Mouse (Mus musculus): ENCODE data around the gene Vav2.

Vav2 gene

DNA sequence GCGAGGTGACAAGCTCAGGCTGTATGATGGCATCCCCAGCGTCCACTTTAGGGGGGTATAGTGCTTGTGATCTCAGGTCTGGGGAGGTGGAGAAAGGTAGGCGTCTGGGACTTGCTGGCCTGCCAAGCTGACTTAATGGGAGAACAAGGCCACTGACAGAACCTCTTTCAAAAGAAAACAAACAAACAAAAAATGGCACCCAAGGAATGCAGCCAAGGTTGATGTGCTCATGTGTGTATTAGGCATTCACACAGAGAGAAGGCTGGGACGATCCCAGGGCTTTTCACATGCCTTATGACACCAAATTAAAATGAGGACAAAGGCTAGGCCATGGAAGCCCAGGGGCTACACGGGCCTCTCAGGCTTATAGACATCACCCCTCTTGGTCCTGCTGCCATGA lies 116.6 kb downstream of the Vav2 start:
- no peak for TF ChIP-seq POU5F1 (IDR thresholded peaks at IDR 0.05; ENCODE audit: borderline replicate concordance, low read length)
- TF ChIP-seq NANOG (IDR thresholded peaks at IDR 0.05; ENCODE audit: borderline replicate concordance, low read length), result no peak
- TF ChIP-seq CTCF (conservative IDR thresholded peaks at IDR 0.05; ENCODE audit: low read length), result no peak
- Histone ChIP-seq H3K9me3 (ENCODE audit: low read length) (no peaks in the 10 kb centered on the region), H3K36me3 (ENCODE audit: insufficient read depth, low read length) (no peaks in the 10 kb centered on the region), H3K4me1 (replicated peaks; ENCODE audit: low read depth, low read length) (peaks cover 24% of the 10 kb centered on the region), H3K27me3 (ENCODE audit: insufficient read depth, low read length) (no peaks in the 10 kb centered on the region), H3K4me3 (replicated peaks; ENCODE audit: low read length) (no peak overlapping the region)

GRCm38 (mm10) chr2:27306628-27307027 lies 120.2 kb downstream of the Vav2 start:
- Histone ChIP-seq H3K9me3 (ENCODE audit: low read length) (no peaks in the 10 kb centered on the region), H3K36me3 (ENCODE audit: insufficient read depth, low read length) (no peaks in the 10 kb centered on the region), H3K4me1 (replicated peaks; ENCODE audit: low read depth, low read length) (peaks cover 3% of the 10 kb centered on the region; the same call in 1 of the 2 replicates), H3K27me3 (ENCODE audit: insufficient read depth, low read length) (no peaks in the 10 kb centered on the region), H3K4me3 (replicated peaks; ENCODE audit: low read length) (no peak overlapping the region)
- TF ChIP-seq CTCF (conservative IDR thresholded peaks at IDR 0.05; ENCODE audit: low read length) (no peak), NANOG (IDR thresholded peaks at IDR 0.05; ENCODE audit: borderline replicate concordance, low read length) (no peak), POU5F1 (IDR thresholded peaks at IDR 0.05; ENCODE audit: borderline replicate concordance, low read length) (no peak)

DNA sequence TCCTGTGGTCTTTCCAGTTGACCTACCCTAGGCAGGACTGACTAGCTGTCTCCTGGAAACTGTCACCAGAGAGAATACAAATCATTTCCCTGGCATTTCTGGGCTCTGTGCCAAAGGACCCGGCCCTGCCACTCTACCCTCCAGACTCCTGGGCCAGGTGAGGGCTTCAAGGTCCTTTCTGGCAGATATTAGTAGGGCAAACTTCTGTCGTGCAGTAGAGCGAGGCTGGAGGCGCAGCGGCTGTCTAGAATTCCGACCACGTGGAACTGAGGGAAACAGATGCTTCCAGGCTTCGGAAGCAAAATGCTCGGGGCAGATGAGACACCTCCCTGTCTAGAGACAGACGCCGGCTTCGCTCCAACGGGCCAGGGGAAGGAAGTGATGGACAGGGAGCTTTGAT lies 122.1 kb downstream of the Vav2 start:
- Histone ChIP-seq H3K27me3 (ENCODE audit: insufficient read depth, low read length) (no peaks in the 10 kb centered on the region), H3K36me3 (ENCODE audit: insufficient read depth, low read length) (peaks cover 6% of the 10 kb centered on the region; the same call in 1 of the 2 replicates), H3K9me3 (ENCODE audit: low read length) (no peaks in the 10 kb centered on the region), H3K4me1 (replicated peaks; ENCODE audit: low read depth, low read length) (no peaks in the 10 kb centered on the region), H3K4me3 (replicated peaks; ENCODE audit: low read length) (no peak overlapping the region)
- no peak for TF ChIP-seq POU5F1 (IDR thresholded peaks at IDR 0.05; ENCODE audit: borderline replicate concordance, low read length)
- TF ChIP-seq CTCF (conservative IDR thresholded peaks at IDR 0.05; ENCODE audit: low read length), result no peak
- TF ChIP-seq NANOG (IDR thresholded peaks at IDR 0.05; ENCODE audit: borderline replicate concordance, low read length), result no peak

DNA sequence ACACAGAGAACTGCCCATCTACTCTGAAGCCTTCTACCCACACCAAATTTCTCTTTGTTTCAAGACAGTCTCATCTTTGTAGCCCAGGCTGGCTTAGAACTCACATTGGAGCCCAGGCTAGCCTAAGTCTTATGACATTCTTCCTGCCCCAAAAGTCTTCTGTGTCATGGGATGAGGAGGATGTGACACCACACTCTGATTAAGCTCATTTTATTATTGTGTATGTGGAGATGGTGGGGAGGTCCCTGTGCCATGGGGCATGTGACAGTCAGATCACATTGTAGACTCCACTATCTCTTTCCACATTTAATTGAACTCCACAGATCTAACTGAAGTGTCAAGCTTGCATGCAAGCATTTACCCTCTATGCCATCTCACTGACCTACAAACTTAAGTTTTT lies 122.8 kb downstream of the Vav2 start:
- H3K9me3 ChIP-seq (ENCODE audit: low read length), result no peaks in the 10 kb centered on the region
- H3K4me1 ChIP-seq (replicated peaks; ENCODE audit: low read depth, low read length), result no peaks in the 10 kb centered on the region
- peaks cover 13% of the 10 kb centered on the region for H3K36me3 ChIP-seq (ENCODE audit: insufficient read depth, low read length)
- no peak for TF ChIP-seq CTCF (conservative IDR thresholded peaks at IDR 0.05; ENCODE audit: low read length)
- no peak for TF ChIP-seq POU5F1 (IDR thresholded peaks at IDR 0.05; ENCODE audit: borderline replicate concordance, low read length)
- no peak for TF ChIP-seq NANOG (IDR thresholded peaks at IDR 0.05; ENCODE audit: borderline replicate concordance, low read length)
- no peak overlapping the region for H3K4me3 ChIP-seq (replicated peaks; ENCODE audit: low read length)
- H3K27me3 ChIP-seq (ENCODE audit: insufficient read depth, low read length), result no peaks in the 10 kb centered on the region

- no peaks in the 10 kb centered on the region for H3K27me3 ChIP-seq (ENCODE audit: insufficient read depth, low read length)
- peaks cover 9% of the 10 kb centered on the region; the same call in 1 of the 2 replicates for H3K4me1 ChIP-seq (replicated peaks; ENCODE audit: low read depth, low read length)
- TF ChIP-seq NANOG (IDR thresholded peaks at IDR 0.05; ENCODE audit: borderline replicate concordance, low read length) (no peak), CTCF (conservative IDR thresholded peaks at IDR 0.05; ENCODE audit: low read length) (no peak), POU5F1 (IDR thresholded peaks at IDR 0.05; ENCODE audit: borderline replicate concordance, low read length) (no peak)
- peaks cover 32% of the 10 kb centered on the region for H3K36me3 ChIP-seq (ENCODE audit: insufficient read depth, low read length)
- no peak overlapping the region for H3K4me3 ChIP-seq (replicated peaks; ENCODE audit: low read length)
- H3K9me3 ChIP-seq (ENCODE audit: low read length), result no peaks in the 10 kb centered on the region
These were observed 125.3 kb downstream of the Vav2 start for GRCm38 (mm10) chr2:27301444-27302111.

DNA sequence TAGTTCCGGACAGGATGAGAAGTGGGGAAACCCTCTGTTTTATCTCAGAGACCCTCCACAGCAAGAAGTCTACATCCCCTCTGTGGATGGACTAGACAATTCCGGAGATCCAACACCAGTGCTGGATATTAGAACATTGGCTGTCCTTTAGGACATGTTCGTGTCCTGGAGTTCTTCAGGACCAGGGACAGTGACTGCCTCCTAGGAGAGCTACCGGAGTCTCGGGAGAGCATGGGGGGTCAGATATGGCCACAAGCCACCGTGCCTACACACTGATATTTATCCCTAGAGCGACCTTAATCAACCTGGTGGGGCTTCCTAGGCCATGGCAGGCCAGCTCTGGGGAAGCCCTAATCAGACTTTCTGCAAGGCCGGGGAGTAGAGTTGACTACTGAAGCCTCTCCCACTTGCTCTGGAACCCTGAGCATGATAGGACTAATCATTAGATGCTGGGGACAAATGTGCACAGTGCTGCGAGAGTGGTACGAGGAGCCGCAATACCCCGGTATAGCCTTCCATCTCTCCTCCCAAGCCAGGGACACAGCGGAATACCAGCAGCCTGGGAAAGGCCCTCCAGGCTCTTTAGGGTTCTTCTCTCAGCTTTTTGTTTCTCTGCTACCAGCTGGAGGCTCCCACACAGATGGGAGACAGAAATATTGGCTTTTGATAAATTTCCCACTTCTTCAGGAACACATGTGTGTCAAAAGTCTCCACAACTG lies 125.9 kb downstream of the Vav2 start:
- no peaks in the 10 kb centered on the region for H3K9me3 ChIP-seq (ENCODE audit: low read length)
- no peaks in the 10 kb centered on the region for H3K27me3 ChIP-seq (ENCODE audit: insufficient read depth, low read length)
- peaks cover 9% of the 10 kb centered on the region; the same call in 1 of the 2 replicates for H3K4me1 ChIP-seq (replicated peaks; ENCODE audit: low read depth, low read length)
- peaks cover 36% of the 10 kb centered on the region for H3K36me3 ChIP-seq (ENCODE audit: insufficient read depth, low read length)
- no peak overlapping the region for H3K4me3 ChIP-seq (replicated peaks; ENCODE audit: low read length)
- TF ChIP-seq NANOG (IDR thresholded peaks at IDR 0.05; ENCODE audit: borderline replicate concordance, low read length) (no peak), CTCF (conservative IDR thresholded peaks at IDR 0.05; ENCODE audit: low read length) (no peak), POU5F1 (IDR thresholded peaks at IDR 0.05; ENCODE audit: borderline replicate concordance, low read length) (no peak)

DNA sequence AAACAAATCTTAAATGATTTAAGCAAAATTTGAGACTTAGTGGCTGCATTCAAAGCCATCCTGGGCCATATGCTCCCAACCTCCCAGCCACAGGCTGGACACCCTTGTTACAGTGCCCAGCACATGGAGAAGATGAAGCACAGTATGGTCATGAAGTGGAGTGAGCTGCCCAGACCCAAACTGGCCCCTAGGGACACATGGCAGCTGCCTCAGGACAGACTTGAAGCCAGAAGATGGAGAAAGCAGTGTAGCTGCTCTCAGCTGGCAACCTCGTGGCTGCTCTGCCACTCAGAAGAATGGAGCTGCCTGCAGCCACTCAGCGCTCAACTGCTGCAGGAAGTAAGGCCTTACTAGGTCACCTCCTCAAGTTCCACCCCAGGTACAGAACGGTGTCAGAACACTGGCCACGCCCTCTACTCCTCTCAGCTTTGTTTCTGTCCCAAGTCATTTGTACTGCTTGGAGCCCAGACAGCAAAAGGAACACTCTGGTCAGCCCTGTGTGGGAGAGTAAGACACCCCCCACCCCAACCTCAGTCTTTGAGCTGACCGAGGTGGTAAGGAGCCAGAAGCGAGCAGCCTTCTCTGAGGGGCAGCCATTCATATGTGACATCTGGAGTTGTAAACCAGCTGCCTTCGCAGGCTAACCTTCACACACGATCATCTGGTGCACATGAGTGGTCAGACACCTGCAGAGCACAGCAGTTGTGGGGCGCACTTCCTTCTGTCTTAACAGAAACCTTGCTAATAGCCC lies 130.0 kb downstream of the Vav2 start:
- Histone ChIP-seq H3K4me3 (replicated peaks; ENCODE audit: low read length) (no peak overlapping the region), H3K4me1 (replicated peaks; ENCODE audit: low read depth, low read length) (peaks cover 15% of the 10 kb centered on the region), H3K9me3 (ENCODE audit: low read length) (no peaks in the 10 kb centered on the region), H3K27me3 (ENCODE audit: insufficient read depth, low read length) (no peaks in the 10 kb centered on the region), H3K36me3 (ENCODE audit: insufficient read depth, low read length) (peaks cover 65% of the 10 kb centered on the region)
- no peak for TF ChIP-seq POU5F1 (IDR thresholded peaks at IDR 0.05; ENCODE audit: borderline replicate concordance, low read length)
- no peak for TF ChIP-seq NANOG (IDR thresholded peaks at IDR 0.05; ENCODE audit: borderline replicate concordance, low read length)

DNA sequence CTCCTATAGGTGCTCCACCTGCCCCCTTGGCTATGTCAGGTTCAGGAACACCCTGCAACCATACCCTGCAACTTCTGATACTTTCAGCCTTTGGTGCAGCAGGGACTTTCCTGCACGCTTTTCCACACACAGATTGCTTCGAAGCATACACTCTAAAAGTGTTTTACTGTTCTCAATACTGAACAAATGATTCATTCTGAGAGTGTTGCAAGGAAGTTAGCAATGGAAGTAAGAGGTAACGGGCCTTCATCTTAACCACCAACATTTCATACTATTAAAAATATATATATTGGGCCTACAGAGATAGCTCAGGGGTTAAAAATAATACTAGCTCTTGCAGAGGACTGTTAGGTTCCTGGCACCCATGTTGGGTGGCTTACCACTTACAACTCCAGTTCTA lies 132.1 kb downstream of the Vav2 start:
- TF ChIP-seq CTCF (conservative IDR thresholded peaks at IDR 0.05; ENCODE audit: low read length) (no peak), NANOG (IDR thresholded peaks at IDR 0.05; ENCODE audit: borderline replicate concordance, low read length) (no peak), POU5F1 (IDR thresholded peaks at IDR 0.05; ENCODE audit: borderline replicate concordance, low read length) (no peak)
- H3K36me3 ChIP-seq (ENCODE audit: insufficient read depth, low read length), result peaks cover 79% of the 10 kb centered on the region
- H3K4me1 ChIP-seq (replicated peaks; ENCODE audit: low read depth, low read length), result peaks cover 15% of the 10 kb centered on the region
- H3K9me3 ChIP-seq (ENCODE audit: low read length), result no peaks in the 10 kb centered on the region
- H3K4me3 ChIP-seq (replicated peaks; ENCODE audit: low read length), result no peak overlapping the region
- no peaks in the 10 kb centered on the region for H3K27me3 ChIP-seq (ENCODE audit: insufficient read depth, low read length)
